Mouse (Mus musculus) testis, postnatal 14 days (tissue): ENCODE measurements around the gene Nars2.

ENCODE experiments used
- DNase-seq: peaks from one replicate; pipeline ENCODE4 v3.0.0; 2021; ENCODE audit warnings: low spot score

Gene Nars2

GRCm38 (mm10) chr7:97072061-97072460, 120.8 kb downstream of the Nars2 start:
- no peak for DNase-seq

- no peak for DNase-seq
Observed at GRCm38 (mm10) chr7:97074974-97075373, 123.7 kb downstream of the Nars2 start.

- DNase-seq: no peak
Observed at GRCm38 (mm10) chr7:97076977-97077376, 125.7 kb downstream of the Nars2 start.

- DNase-seq: no peak
Observed at GRCm38 (mm10) chr7:97078685-97079084, 127.4 kb downstream of the Nars2 start.

GRCm38 (mm10) chr7:97079145-97079544, 127.8 kb downstream of the Nars2 start:
- no peak for DNase-seq

GRCm38 (mm10) chr7:97079651-97080365, 128.5 kb downstream of the Nars2 start:
- no peak for DNase-seq

GRCm38 (mm10) chr7:97080621-97081241, 129.4 kb downstream of the Nars2 start:
- DNase-seq: no peak

GRCm38 (mm10) chr7:97081242-97081958, 130.1 kb downstream of the Nars2 start, which contains the start of gene Gab2:
Gene Gab2 (plus strand): TSS chr7:97081586.
- peak; percentile 86 for DNase-seq

GRCm38 (mm10) chr7:97081959-97082218, 130.6 kb downstream of the Nars2 start:
- no peak for DNase-seq

- peak; percentile 77 for DNase-seq
Observed at GRCm38 (mm10) chr7:97082219-97083101, 131.2 kb downstream of the Nars2 start.

GRCm38 (mm10) chr7:97083579-97083978, 132.3 kb downstream of the Nars2 start:
- DNase-seq: peak; percentile 52

- peak; percentile 28 for DNase-seq
Observed at GRCm38 (mm10) chr7:97084181-97084580, 132.9 kb downstream of the Nars2 start.

- DNase-seq: no peak
Observed at GRCm38 (mm10) chr7:97085291-97085690, 134.0 kb downstream of the Nars2 start.

GRCm38 (mm10) chr7:97094241-97094640, 142.9 kb downstream of the Nars2 start:
- no peak for DNase-seq

GRCm38 (mm10) chr7:97108119-97108518, 156.8 kb downstream of the Nars2 start:
- DNase-seq: no peak
